Mouse (Mus musculus) right cerebral cortex, adult 2 months (tissue): ENCODE results near the gene Frmpd1.

ENCODE experiments used
- DNase-seq, 2 experiments: peaks; one replicate each; pipeline ENCODE4 v3.0.0; 2021 to 2022; ENCODE audit warnings: low spot score in 2 of 2

Frmpd1 gene

GRCm38 (mm10) chr4:45184521-45185330 lies at the start of gene Frmpd1:
TSS of gene Frmpd1 (plus strand) at chr4:45184875.
- DNase-seq, result peak; percentile 16 to 35

GRCm38 (mm10) chr4:45137636-45138035 lies 47.0 kb upstream of the Frmpd1 start:
- no peak for DNase-seq

GRCm38 (mm10) chr4:45141835-45142234 lies 42.8 kb upstream of the Frmpd1 start:
- DNase-seq, result no peak

GRCm38 (mm10) chr4:45142411-45142810 lies 42.3 kb upstream of the Frmpd1 start:
- peak; percentile 25 to 41 for DNase-seq

GRCm38 (mm10) chr4:45143005-45143404 lies 41.7 kb upstream of the Frmpd1 start:
- DNase-seq, result peak in 1 of 2 experiments; percentile 3

GRCm38 (mm10) chr4:45156433-45156832 lies 28.2 kb upstream of the Frmpd1 start:
- no peak for DNase-seq

- DNase-seq, result no peak
Measured at GRCm38 (mm10) chr4:45158608-45159007, 26.1 kb upstream of the Frmpd1 start.

GRCm38 (mm10) chr4:45160773-45161172 lies 23.9 kb upstream of the Frmpd1 start:
- no peak for DNase-seq

GRCm38 (mm10) chr4:45163711-45164110 lies 21.0 kb upstream of the Frmpd1 start:
- DNase-seq, result no peak

GRCm38 (mm10) chr4:45165477-45165876 lies 19.2 kb upstream of the Frmpd1 start:
- DNase-seq, result no peak

GRCm38 (mm10) chr4:45165955-45166354 lies 18.7 kb upstream of the Frmpd1 start:
- DNase-seq, result no peak

- DNase-seq, result no peak
Measured at GRCm38 (mm10) chr4:45171340-45171739, 13.3 kb upstream of the Frmpd1 start.

- DNase-seq, result peak in 1 of 2 experiments; percentile 35
Measured at GRCm38 (mm10) chr4:45183818-45184520, 706 bp upstream of the Frmpd1 start.

GRCm38 (mm10) chr4:45185331-45185669 lies 625 bp downstream of the Frmpd1 start:
- no peak for DNase-seq

- no peak for DNase-seq
Measured at GRCm38 (mm10) chr4:45198296-45198695, 13.6 kb downstream of the Frmpd1 start.

GRCm38 (mm10) chr4:45203283-45203682 lies 18.6 kb downstream of the Frmpd1 start:
- no peak for DNase-seq

- DNase-seq, result no peak
Measured at GRCm38 (mm10) chr4:45207444-45207843, 22.8 kb downstream of the Frmpd1 start.

GRCm38 (mm10) chr4:45208832-45209363 lies 24.2 kb downstream of the Frmpd1 start:
- DNase-seq, result peak; percentile 8 to 23

- no peak for DNase-seq
Measured at GRCm38 (mm10) chr4:45212342-45213063, 27.8 kb downstream of the Frmpd1 start.

GRCm38 (mm10) chr4:45219946-45220345 lies 35.3 kb downstream of the Frmpd1 start:
- no peak for DNase-seq

- DNase-seq, result no peak
Measured at GRCm38 (mm10) chr4:45222395-45222794, 37.7 kb downstream of the Frmpd1 start.

GRCm38 (mm10) chr4:45230263-45230662 lies 45.6 kb downstream of the Frmpd1 start:
- DNase-seq, result no peak
